Mouse (Mus musculus): ENCODE data around the gene Litaf. TPM values are rescaled to one million over a fixed set of nuclear protein-coding genes. Genes with fewer than 3 reads are reported as not detected.

Gene Litaf
- polyA plus RNA-seq (2015; fragmentation: Nextera tagmentation; extraction: Ambion mirVana): 66.8 and 75.0 TPM in 2 replicates

DNA sequence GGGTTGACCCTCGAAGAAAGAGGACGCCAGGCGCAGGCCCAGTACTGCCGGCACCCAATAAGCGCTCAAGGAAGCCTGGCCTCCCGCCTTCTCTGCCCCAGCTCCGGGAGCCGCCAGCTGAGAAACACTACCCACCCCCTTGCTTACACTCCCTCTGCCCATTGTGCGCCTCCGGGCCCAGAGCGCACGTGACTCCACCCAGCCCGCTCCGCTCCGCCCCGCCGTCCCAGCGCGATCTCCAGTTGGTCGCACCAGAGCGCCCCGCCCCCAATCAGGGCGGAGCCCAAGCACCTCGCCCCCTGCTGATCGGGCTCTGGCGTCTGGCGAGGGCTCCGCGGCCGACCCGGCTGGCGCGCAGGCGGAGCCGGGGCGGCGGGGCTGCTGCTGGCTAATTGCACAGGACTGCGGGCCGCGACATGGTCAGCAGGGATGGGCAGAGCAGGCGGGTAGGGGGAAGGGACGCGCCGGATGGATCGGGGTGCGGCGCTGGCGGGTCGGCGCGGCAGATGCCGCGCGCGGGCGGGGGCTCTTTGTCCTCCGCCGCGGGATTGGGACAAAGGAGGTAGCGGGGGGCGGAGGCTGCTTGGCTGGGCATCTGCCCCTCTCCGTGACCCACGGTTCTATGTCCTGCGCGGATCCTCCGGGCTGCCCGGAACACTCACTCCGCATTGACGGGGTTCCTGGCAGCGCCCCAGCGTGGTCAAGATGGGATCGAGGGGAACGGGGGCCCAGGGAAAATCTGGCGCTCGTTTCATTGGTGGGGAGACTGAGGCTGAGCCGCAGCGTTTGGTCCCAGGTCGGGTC is at the start of gene Litaf:
Gene Litaf, minus strand, starts transcription at position 129 of the 804 bp plus-strand sequence.
- under 1% methylated on average over 73 of the region's 78 CpGs for WGBS
- peaks cover 73% of the 10 kb centered on the region for H3K4me1 ChIP-seq (replicated peaks)
- H3K4me2 ChIP-seq: peak within 1 kb of the TSS; percentile 91
- H3K27ac ChIP-seq: peak within 1 kb of the TSS; percentile 96
- no peaks in the 10 kb centered on the region for H3K27me3 ChIP-seq
- no peaks in the 10 kb centered on the region for H3K9me3 ChIP-seq (replicated peaks)
- H3K36me3 ChIP-seq: no peaks in the 10 kb centered on the region
- H3K9ac ChIP-seq: peak within 1 kb of the TSS; percentile 95
- peak within 1 kb of the TSS; percentile 92 for H3K4me3 ChIP-seq
- peak; percentile 95 for ATAC-seq (replicated peaks; ENCODE audit: insufficient number of reproducible peaks, insufficient read depth, low FRiP score, low read depth)

DNA sequence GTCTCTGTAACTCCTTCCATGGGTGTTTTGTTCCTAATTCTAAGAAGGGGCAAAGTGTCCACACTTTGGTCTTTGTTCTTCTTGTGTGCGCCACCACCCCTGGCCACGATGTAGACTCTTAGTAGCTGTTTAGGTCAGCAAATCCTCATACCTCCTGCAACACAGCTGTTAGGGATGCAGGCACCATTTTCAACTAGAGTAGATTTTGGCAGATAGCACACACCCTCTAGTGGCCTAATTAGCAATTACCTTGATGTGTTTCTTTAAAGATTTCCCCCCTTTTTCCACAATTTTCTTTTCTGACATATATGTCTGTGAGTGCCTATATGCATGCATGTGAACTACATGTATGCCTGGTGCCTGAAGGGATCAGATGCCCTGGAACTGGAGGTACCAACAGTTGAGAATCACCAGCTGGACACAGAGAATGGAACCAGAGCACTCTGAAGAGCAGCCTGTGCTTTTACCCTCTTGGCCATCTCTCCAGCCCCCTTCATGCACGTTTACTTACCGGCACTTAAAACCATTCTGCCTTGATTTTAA is 43.3 kb upstream of the Litaf start:
- Histone ChIP-seq H3K36me3 (peaks cover 6% of the 10 kb centered on the region), H3K27me3 (no peaks in the 10 kb centered on the region), H3K4me2 (no peak overlapping the region), H3K4me1 (replicated peaks) (no peaks in the 10 kb centered on the region), H3K9me3 (replicated peaks) (no peaks in the 10 kb centered on the region), H3K9ac (no peak overlapping the region), H3K4me3 (no peak overlapping the region), H3K27ac (no peak overlapping the region)
- no peak for ATAC-seq (replicated peaks; ENCODE audit: insufficient number of reproducible peaks, insufficient read depth, low FRiP score, low read depth)
- WGBS: 75% methylated on average over 4 of the region's 4 CpGs

- H3K9ac ChIP-seq: no peak overlapping the region
- WGBS: 83% methylated on average over 1 of the region's 1 CpGs
Measured at GRCm38 (mm10) chr16:11104905-11105304, 38.9 kb upstream of the Litaf start.

GRCm38 (mm10) chr16:11097301-11097700 is 31.3 kb upstream of the Litaf start:
- Histone ChIP-seq H3K4me3 (no peak overlapping the region), H3K9ac (no peak overlapping the region), H3K4me1 (replicated peaks) (peaks cover 15% of the 10 kb centered on the region), H3K36me3 (peaks cover 18% of the 10 kb centered on the region; the same call in 1 of the 2 replicates), H3K27ac (no peak overlapping the region), H3K27me3 (no peaks in the 10 kb centered on the region), H3K9me3 (replicated peaks) (no peaks in the 10 kb centered on the region), H3K4me2 (no peak overlapping the region)
- no peak for ATAC-seq (replicated peaks; ENCODE audit: insufficient number of reproducible peaks, insufficient read depth, low FRiP score, low read depth)
- 94% methylated on average over 3 of the region's 3 CpGs for WGBS

More at GRCm38 (mm10) chr16:11104905-11105304, 38.9 kb upstream of the Litaf start:
- H3K27ac ChIP-seq: no peak overlapping the region
- no peaks in the 10 kb centered on the region for H3K9me3 ChIP-seq (replicated peaks)
- H3K36me3 ChIP-seq: peaks cover 15% of the 10 kb centered on the region
- H3K4me3 ChIP-seq: no peak overlapping the region
- no peak overlapping the region for H3K4me2 ChIP-seq
- ATAC-seq (replicated peaks; ENCODE audit: insufficient number of reproducible peaks, insufficient read depth, low FRiP score, low read depth): no peak
- no peaks in the 10 kb centered on the region for H3K4me1 ChIP-seq (replicated peaks)
- no peaks in the 10 kb centered on the region for H3K27me3 ChIP-seq

DNA sequence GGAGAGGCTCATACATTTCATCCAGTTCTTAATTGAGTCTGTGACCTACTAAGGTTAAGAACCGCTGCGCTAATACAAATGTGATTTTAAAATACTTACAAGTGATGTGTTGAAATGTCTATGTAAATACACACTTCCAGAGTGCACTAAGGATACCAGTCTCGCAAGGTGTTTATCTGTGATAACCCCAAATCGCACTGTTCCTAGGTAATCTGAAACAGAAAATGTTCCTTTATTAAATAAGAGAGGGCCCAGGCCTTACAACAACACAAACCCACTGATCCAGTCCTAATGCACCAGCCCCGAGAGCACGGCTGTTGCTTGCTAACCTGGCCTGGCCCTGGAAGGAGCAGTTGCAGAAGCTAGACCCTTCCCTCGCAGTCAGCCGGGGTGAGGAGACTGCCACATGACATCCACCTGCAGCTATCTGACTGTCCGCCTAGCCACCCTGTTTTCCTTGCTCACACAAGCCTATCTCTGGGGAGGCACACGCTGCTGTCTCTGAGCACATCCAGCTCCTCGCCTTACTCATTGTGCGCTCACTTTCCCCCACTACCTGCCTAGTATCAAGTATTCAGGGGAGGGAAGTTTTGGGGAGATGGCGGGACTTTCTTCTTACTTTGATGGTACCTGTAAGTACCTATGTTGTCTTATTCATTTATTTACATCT is 27.9 kb upstream of the Litaf start:
- Histone ChIP-seq H3K4me3 (no peak overlapping the region), H3K27me3 (no peaks in the 10 kb centered on the region), H3K4me1 (replicated peaks) (peaks cover 27% of the 10 kb centered on the region), H3K36me3 (peaks cover 40% of the 10 kb centered on the region), H3K27ac (peak overlapping the region; percentile 68), H3K9ac (no peak overlapping the region), H3K9me3 (replicated peaks) (no peaks in the 10 kb centered on the region), H3K4me2 (no peak overlapping the region)
- WGBS: 79% methylated on average over 13 of the region's 13 CpGs
- no peak for ATAC-seq (replicated peaks; ENCODE audit: insufficient number of reproducible peaks, insufficient read depth, low FRiP score, low read depth)

GRCm38 (mm10) chr16:11092523-11092922 is 26.6 kb upstream of the Litaf start:
- H3K27me3 ChIP-seq: no peaks in the 10 kb centered on the region
- H3K4me1 ChIP-seq (replicated peaks): peaks cover 27% of the 10 kb centered on the region
- H3K27ac ChIP-seq: peak overlapping the region; percentile 68
- WGBS: 41% methylated on average over 3 of the region's 3 CpGs
- no peak overlapping the region for H3K9ac ChIP-seq
- H3K36me3 ChIP-seq: peaks cover 51% of the 10 kb centered on the region
- H3K9me3 ChIP-seq (replicated peaks): no peaks in the 10 kb centered on the region
- ATAC-seq (replicated peaks; ENCODE audit: insufficient number of reproducible peaks, insufficient read depth, low FRiP score, low read depth): peak; percentile 58; the same call in 1 of the 2 replicates
- no peak overlapping the region for H3K4me2 ChIP-seq
- H3K4me3 ChIP-seq: no peak overlapping the region

GRCm38 (mm10) chr16:11092061-11092460 is 26.1 kb upstream of the Litaf start:
- Histone ChIP-seq H3K4me1 (replicated peaks) (peaks cover 27% of the 10 kb centered on the region), H3K9me3 (replicated peaks) (no peaks in the 10 kb centered on the region), H3K9ac (no peak overlapping the region), H3K36me3 (peaks cover 55% of the 10 kb centered on the region), H3K4me2 (no peak overlapping the region), H3K27ac (peak overlapping the region; percentile 68), H3K4me3 (no peak overlapping the region), H3K27me3 (no peaks in the 10 kb centered on the region)
- WGBS: 34% methylated on average over 4 of the region's 4 CpGs
- 0 out of 2 replicates have a peak, but pooled peaks have one; percentile 51 for ATAC-seq (replicated peaks; ENCODE audit: insufficient number of reproducible peaks, insufficient read depth, low FRiP score, low read depth)

DNA sequence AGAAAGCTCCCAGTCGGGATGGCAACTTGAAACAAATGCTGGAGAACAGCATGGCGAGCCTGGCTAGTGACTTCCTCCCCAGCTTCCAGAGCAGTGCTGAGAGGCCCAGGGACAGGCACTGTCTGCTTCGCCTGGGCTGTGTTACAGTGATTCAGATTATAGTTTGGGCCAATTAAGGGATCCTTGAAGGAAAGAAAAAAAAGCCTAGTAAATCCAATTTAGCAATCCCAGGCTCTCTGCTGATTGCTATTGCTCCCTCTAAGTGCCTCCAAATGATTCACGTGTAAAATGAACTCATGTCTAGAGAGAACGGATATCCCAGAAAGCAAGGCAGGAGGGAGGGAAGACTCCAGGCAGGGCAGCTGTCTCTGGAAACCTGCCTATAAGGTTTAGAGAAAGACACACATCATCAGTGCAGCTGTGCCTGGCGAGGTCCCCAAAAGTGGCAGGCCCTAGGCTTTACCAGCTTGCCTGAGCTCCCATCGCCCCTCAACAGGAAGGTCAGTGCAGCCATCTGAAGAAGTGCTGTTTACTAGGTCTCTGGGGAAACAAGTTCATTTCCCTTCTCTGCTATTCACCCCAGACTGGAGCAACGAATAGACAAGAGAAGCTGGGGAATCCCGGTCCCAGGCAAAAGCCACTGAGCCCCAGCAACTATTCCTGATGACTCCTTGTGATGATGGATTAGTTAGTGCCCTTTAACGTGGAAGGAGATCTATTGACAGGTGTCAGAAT is 25.0 kb upstream of the Litaf start:
- no peaks in the 10 kb centered on the region for H3K27me3 ChIP-seq
- 76% methylated on average over 10 of the region's 10 CpGs for WGBS
- H3K4me2 ChIP-seq: no peak overlapping the region
- peaks cover 59% of the 10 kb centered on the region for H3K36me3 ChIP-seq
- peak overlapping the region; percentile 21; the same call in 1 of the 2 replicates for H3K27ac ChIP-seq
- peaks cover 27% of the 10 kb centered on the region for H3K4me1 ChIP-seq (replicated peaks)
- H3K9ac ChIP-seq: no peak overlapping the region
- H3K9me3 ChIP-seq (replicated peaks): no peaks in the 10 kb centered on the region
- no peak overlapping the region for H3K4me3 ChIP-seq
- no peak for ATAC-seq (replicated peaks; ENCODE audit: insufficient number of reproducible peaks, insufficient read depth, low FRiP score, low read depth)

GRCm38 (mm10) chr16:11086856-11087588 is 21.1 kb upstream of the Litaf start:
- H3K27me3 ChIP-seq: no peaks in the 10 kb centered on the region
- no peak overlapping the region for H3K9ac ChIP-seq
- 77% methylated on average over 5 of the region's 5 CpGs for WGBS
- no peak overlapping the region for H3K4me2 ChIP-seq
- ATAC-seq (replicated peaks; ENCODE audit: insufficient number of reproducible peaks, insufficient read depth, low FRiP score, low read depth): no peak
- H3K9me3 ChIP-seq (replicated peaks): no peaks in the 10 kb centered on the region
- no peak overlapping the region for H3K4me3 ChIP-seq
- peaks cover 9% of the 10 kb centered on the region for H3K4me1 ChIP-seq (replicated peaks)
- no peak overlapping the region for H3K27ac ChIP-seq
- H3K36me3 ChIP-seq: peaks cover 78% of the 10 kb centered on the region

- ATAC-seq (replicated peaks; ENCODE audit: insufficient number of reproducible peaks, insufficient read depth, low FRiP score, low read depth): no peak
- Histone ChIP-seq H3K9ac (no peak overlapping the region), H3K27me3 (no peaks in the 10 kb centered on the region), H3K9me3 (replicated peaks) (no peaks in the 10 kb centered on the region), H3K4me3 (no peak overlapping the region), H3K36me3 (peaks cover 83% of the 10 kb centered on the region), H3K4me2 (no peak overlapping the region), H3K4me1 (replicated peaks) (0 out of 2 replicates have a peak, but pooled peaks cover 2% of the 10 kb centered on the region), H3K27ac (no peak overlapping the region)
- WGBS: 91% methylated on average over 3 of the region's 3 CpGs
Measured at GRCm38 (mm10) chr16:11086299-11086698, 20.3 kb upstream of the Litaf start.
